Comparison of ENCODE assay signal across 16 mouse cellular contexts in genomic region chr5:142874791-142875512, GRCm38 (mm10). TPM values are rescaled to one million over a fixed set of nuclear protein-coding genes. Genes with fewer than 3 reads are reported as not detected.
DNase-seq lines count a peak whose midpoint lies in the region; ATAC-seq and TF ChIP-seq lines count a peak whose summit lies in the region.
"Had no signal": no experiment of that assay in that cellular context is flagged by ENCODE, and none has a peak within 500 bp of the region (broad histone marks: within the 10 kb centered on the region; RNA-seq: fewer than 3 reads in every experiment).

No protein-coding gene starts in this region.

- no peak overlapping the region for H3K4me3 ChIP-seq in heart, postnatal 0 days (ENCODE audit: low read depth, low read length)
- no peak overlapping the region for H3K4me3 ChIP-seq in embryonic facial prominence, embryonic 14.5 days (ENCODE audit: low read depth, low read length)
- H3K4me3 ChIP-seq: limb, embryonic 12.5 days; liver, embryonic 15.5 days; midbrain, embryonic 10.5 days; stomach, embryonic 15.5 days had no signal

- TF ChIP-seq CTCF in heart, postnatal 0 days (IDR thresholded peaks at IDR 0.05; ENCODE audit: low read depth), result peak; percentile 26

- H3K9ac ChIP-seq in heart, postnatal 0 days (replicated peaks; ENCODE audit: low read depth, low read length), result no peak overlapping the region
- H3K9ac ChIP-seq in embryonic facial prominence, embryonic 14.5 days (ENCODE audit: low read depth, low read length), result no peak overlapping the region
- H3K9ac ChIP-seq: limb, embryonic 12.5 days; liver, embryonic 15.5 days; stomach, embryonic 15.5 days had no signal

- no peak for TF ChIP-seq EP300 in heart, postnatal 0 days (IDR thresholded peaks at IDR 0.05; ENCODE audit: low read depth)

- H3K4me2 ChIP-seq in heart, postnatal 0 days (ENCODE audit: low read depth, low read length), result no peak overlapping the region
- H3K4me2 ChIP-seq in embryonic facial prominence, embryonic 14.5 days (ENCODE audit: low read depth, low read length), result no peak overlapping the region
- H3K4me2 ChIP-seq: limb, embryonic 12.5 days; liver, embryonic 15.5 days; stomach, embryonic 15.5 days had no signal

- ATAC-seq in heart, postnatal 0 days (ENCODE audit: insufficient read depth, low read depth), result no peak
- no peak for ATAC-seq in embryonic facial prominence, embryonic 14.5 days (ENCODE audit: low read depth)

- no peak overlapping the region for H3K27ac ChIP-seq in heart, postnatal 0 days (ENCODE audit: low read depth)
- peak overlapping the region; percentile 6; the same call in 1 of the 2 replicates for H3K27ac ChIP-seq in embryonic facial prominence, embryonic 14.5 days (replicated peaks; ENCODE audit: low read depth, low read length)
- H3K27ac ChIP-seq: limb, embryonic 12.5 days; liver, embryonic 15.5 days; midbrain, embryonic 10.5 days; stomach, embryonic 15.5 days had no signal

- intact Hi-C loops in left cerebral cortex, postnatal 4 days (cut with DNase I), result loop anchor here (5.0 to 10.0 kb wide), 3 partner anchors 108 to 192 kb away; no protein-coding TSS in a partner anchor

- peaks cover 27% of the 10 kb centered on the region for H3K36me3 ChIP-seq in heart, postnatal 0 days (replicated peaks; ENCODE audit: control insufficient read depth, insufficient read depth, low read length)
- H3K36me3 ChIP-seq in embryonic facial prominence, embryonic 14.5 days (ENCODE audit: control insufficient read depth, insufficient read depth, low read length), result peaks cover 56% of the 10 kb centered on the region

- H3K9me3 ChIP-seq in heart, postnatal 0 days (replicated peaks; ENCODE audit: control insufficient read depth, low read length), result no peaks in the 10 kb centered on the region
- H3K9me3 ChIP-seq in embryonic facial prominence, embryonic 14.5 days (ENCODE audit: control insufficient read depth, low read length), result no peaks in the 10 kb centered on the region
- H3K9me3 ChIP-seq: limb, embryonic 12.5 days; liver, embryonic 15.5 days; stomach, embryonic 15.5 days had no signal

- peak; percentile 77 to 79 for DNase-seq in cerebellum, postnatal 10 days
- DNase-seq in cerebellum, adult 11 months, result no peak
- no peak for DNase-seq in heart, postnatal 0 days (ENCODE audit: low spot score)
- no peak for DNase-seq in heart, adult 9 months (ENCODE audit: low spot score in 2 of 2)
- DNase-seq in left cerebral cortex, postnatal 4 days, result peak; percentile 81
- no peak for DNase-seq in left cerebral cortex, adult 8-10 months (ENCODE audit: low spot score in 2 of 2)
- peak; percentile 62 for DNase-seq in embryonic facial prominence, embryonic 14.5 days (ENCODE audit: low spot score)
- DNase-seq: cerebellum, adult 8-10 months; heart, postnatal 10 days; lung, postnatal 36 days; spleen, adult 18-20 months; thymus, postnatal 36 days had no signal

- peaks cover 4% of the 10 kb centered on the region; the same call in 1 of the 2 replicates for H3K4me1 ChIP-seq in heart, postnatal 0 days (ENCODE audit: control insufficient read depth, insufficient read depth)
- peaks cover 2% of the 10 kb centered on the region for H3K4me1 ChIP-seq in embryonic facial prominence, embryonic 14.5 days (ENCODE audit: control insufficient read depth, insufficient read depth, low read length)

- no peaks in the 10 kb centered on the region for H3K27me3 ChIP-seq in heart, postnatal 0 days (ENCODE audit: control insufficient read depth, insufficient read depth, low read length)
- no peaks in the 10 kb centered on the region for H3K27me3 ChIP-seq in embryonic facial prominence, embryonic 14.5 days (replicated peaks; ENCODE audit: control insufficient read depth, insufficient read depth, low read length)
- H3K27me3 ChIP-seq: limb, embryonic 12.5 days; liver, embryonic 15.5 days; stomach, embryonic 15.5 days had no signal

- 89% methylated on average over 13 of the region's 13 CpGs for WGBS in heart, postnatal 0 days
- WGBS in embryonic facial prominence, embryonic 14.5 days, result 72% methylated on average over 13 of the region's 13 CpGs

RNA-seq across cellular contexts. Expression of gene Fbxl18, which starts 20.3 kb away (rescaled TPM):
- 12.5 and 17.8 TPM in 2 replicates for total RNA-seq in heart, postnatal 0 days (2014; rRNA removed; ENCODE audit: low replicate concordance)
- 6.8 and 7.3 TPM in 2 replicates for polyA plus RNA-seq in heart, postnatal 0 days (2015; fragmentation: Nextera tagmentation; extraction: Ambion mirVana)
- total RNA-seq in left cerebral cortex, postnatal 4 days (2021), result 10 to 100 TPM; 34.6 to 35.8 TPM
- total RNA-seq in left cerebral cortex, adult 8-10 months (2022), result 10 to 100 TPM; 28.8 to 30.9 (median 29.6) TPM
- polyA plus RNA-seq in embryonic facial prominence, embryonic 14.5 days (2014; fragmentation: Nextera tagmentation; extraction: Ambion mirVana), result 9.2 and 9.4 TPM in 2 replicates

RNA-seq across cellular contexts. Expression of gene Actb, which starts 31.6 kb away (rescaled TPM):
- total RNA-seq in heart, postnatal 0 days (2014; rRNA removed; ENCODE audit: low replicate concordance), result 2,129 and 2,574 TPM in 2 replicates
- polyA plus RNA-seq in heart, postnatal 0 days (2015; fragmentation: Nextera tagmentation; extraction: Ambion mirVana), result 4,473 and 4,544 TPM in 2 replicates
- total RNA-seq in left cerebral cortex, postnatal 4 days (2021), result 1,000 to 10,000 TPM; 5,289 to 5,459 TPM
- 1,000 to 10,000 TPM; 2,552 to 2,721 (median 2,651) TPM for total RNA-seq in left cerebral cortex, adult 8-10 months (2022)
- polyA plus RNA-seq in embryonic facial prominence, embryonic 14.5 days (2014; fragmentation: Nextera tagmentation; extraction: Ambion mirVana), result 12,527 and 12,883 TPM in 2 replicates

RNA-seq across cellular contexts. Expression of gene Tnrc18, which starts 57.5 kb away (rescaled TPM):
- total RNA-seq in heart, postnatal 0 days (2014; rRNA removed; ENCODE audit: low replicate concordance), result 69.3 and 79.0 TPM in 2 replicates
- 10.4 TPM in 2 replicates for polyA plus RNA-seq in heart, postnatal 0 days (2015; fragmentation: Nextera tagmentation; extraction: Ambion mirVana)
- 100 to 1,000 TPM; 232 to 250 TPM for total RNA-seq in left cerebral cortex, postnatal 4 days (2021)
- total RNA-seq in left cerebral cortex, adult 8-10 months (2022), result 100 to 1,000 TPM; 112 to 134 (median 116) TPM
- 32.9 and 36.9 TPM in 2 replicates for polyA plus RNA-seq in embryonic facial prominence, embryonic 14.5 days (2014; fragmentation: Nextera tagmentation; extraction: Ambion mirVana)

Comparison
In these comparisons a context has a peak if more than half of its experiments do, and no peak if none do; other contexts are left out.
1. DNase-seq: peak in cerebellum, postnatal 10 days (2 of 2), left cerebral cortex, postnatal 4 days (single experiment) and embryonic facial prominence, embryonic 14.5 days (single experiment); none in cerebellum, adult 11 months (single experiment), heart, postnatal 0 days (single experiment), heart, adult 9 months (0 of 2) and left cerebral cortex, adult 8-10 months (0 of 2).